Mouse (Mus musculus) c-Kit-positive CD71-positive TER-119-positive erythroid progenitor cells, embryonic 14.5 days (primary cell): ENCODE measurements around the gene Daam1.
"Not testable (repeated sequence)": the region's sequence is repeated elsewhere in the genome, so short reads cannot be mapped to it uniquely, and the experiment has no call there.

ENCODE experiments used
- DNase-seq: peaks from one replicate; pipeline ENCODE4 v3.0.0-alpha.2; 2013; ENCODE audit warnings: low spot score

Gene Daam1

DNA sequence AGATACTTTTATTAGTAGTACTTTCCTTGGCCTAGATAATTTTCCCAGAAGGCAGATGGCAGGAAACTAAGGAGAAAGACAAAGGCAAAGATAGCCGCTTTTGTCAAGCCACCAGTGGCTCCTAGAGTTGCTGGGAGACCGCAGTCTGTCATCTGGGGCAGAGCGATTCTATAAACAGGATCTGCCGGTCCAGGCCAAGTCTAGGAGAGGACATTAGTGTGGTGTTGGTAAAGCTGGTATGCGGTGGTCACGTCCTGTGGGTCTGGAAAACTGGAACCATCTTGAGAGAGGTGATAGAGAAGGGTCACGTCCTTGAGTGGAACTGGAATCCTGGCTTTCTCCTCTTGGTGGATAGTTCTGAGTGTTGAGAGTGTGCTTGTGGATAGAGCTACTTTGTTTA, 3.2 kb downstream of the Daam1 start:
- DNase-seq: no peak

DNA sequence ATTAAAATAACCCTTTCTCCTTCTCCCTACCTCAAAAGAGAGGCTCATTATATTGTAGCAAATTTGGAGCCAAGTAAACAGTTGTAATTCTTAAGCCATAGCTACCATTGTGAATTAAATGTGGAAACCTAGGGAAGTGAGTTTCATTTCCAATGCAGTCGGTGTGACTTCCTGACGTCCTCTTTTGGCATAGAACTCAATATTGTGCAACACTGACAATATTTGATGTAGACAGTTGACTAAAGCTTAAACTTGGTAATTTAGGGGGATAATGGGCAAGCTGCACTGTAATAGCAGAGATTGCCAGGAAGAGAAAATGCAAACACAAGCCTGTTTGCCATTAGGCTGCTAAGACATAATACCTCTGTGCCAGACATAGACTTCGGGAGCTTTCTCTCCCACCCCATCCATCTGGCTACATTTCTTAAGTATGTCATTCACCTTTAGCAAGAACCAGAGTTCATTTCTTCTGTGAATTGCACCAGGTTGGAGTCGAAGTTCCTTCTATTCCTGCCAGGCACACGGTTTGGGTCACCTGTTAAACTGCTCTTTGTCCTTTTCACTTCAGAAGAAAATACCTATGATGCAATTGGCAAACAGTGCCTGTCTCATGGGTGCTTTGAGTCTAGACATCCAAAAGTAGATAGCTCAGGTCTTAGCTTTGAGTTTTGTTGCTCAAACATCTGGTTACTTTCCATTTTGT, 5.2 kb downstream of the Daam1 start:
- DNase-seq: no peak

DNA sequence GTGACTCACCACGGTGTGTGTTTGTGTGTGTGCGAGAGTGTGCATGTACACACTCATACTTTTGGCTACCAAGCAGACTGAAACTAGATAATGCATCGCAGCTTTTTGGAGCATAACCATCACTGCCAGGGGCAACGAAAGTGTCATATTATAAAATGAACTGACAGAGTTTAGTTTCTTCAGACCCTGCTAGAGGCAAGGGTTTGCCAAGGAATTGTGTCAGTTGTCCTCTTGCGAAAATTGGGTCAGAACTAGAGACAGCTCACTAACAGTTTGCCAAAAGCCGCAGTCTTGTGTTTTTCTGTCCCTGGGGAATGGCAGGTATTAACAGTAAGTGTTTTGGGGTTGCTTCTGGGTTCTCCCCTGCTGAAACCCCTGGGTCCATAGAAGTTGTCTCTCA, 5.9 kb downstream of the Daam1 start:
- no peak for DNase-seq

DNA sequence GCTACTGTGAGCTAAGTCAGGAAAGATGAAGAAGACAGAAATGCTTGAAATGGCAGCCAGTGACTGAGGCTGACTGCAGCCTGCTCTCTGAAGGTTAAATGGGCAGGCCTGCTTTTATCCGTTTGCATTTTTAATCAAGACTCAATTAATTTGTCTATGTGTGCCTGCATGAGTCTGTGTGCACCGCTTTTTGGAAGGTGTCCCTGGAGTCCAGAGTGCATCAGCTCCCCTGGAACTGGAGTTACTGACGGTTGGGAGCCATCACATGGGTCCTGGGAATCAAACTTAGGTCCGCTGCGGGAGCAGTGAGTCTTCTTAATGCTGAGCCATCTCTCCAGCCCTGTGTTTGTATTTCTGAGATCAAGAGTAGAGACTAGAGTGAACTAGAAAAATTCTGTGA, 6.7 kb downstream of the Daam1 start:
- no peak for DNase-seq

DNA sequence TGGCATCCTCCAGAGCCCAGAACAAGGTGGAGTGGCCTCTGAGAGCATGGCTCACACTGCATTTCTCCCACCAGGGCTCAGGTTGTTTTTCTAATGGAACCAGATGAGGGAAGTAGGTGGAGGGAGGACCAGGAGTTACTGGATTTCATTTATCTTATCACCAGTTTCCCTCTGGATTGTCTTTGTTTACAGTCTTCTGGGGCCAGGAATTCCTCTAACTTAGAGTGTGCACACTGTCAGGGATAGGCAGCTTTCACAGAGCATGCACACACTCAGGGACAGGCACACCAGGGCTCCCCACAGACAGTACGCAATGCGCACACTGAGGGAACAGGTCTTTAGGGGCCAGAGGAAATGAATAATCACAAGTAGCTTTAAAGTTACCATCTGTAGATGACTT, 7.4 kb downstream of the Daam1 start:
- DNase-seq: no peak

DNA sequence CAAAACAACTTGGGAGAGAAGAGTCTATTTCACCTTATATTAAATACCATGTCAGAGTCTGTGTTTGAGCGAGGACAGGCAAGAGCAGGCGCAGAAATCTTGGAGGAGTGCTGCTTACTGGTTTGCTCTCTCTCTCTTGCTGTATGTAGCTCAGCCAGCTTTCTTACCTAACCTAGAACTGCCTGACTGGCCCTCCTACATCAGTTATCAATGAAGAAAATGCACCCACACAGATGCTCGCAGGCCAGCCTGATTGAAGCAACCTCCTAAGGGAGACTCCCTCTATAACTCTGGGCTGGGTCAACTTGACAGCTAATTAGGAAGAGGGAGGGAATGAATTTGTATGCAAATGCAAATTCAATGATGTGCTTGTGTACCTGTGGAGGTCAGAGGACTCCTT, 8.8 kb downstream of the Daam1 start:
- no peak for DNase-seq

DNA sequence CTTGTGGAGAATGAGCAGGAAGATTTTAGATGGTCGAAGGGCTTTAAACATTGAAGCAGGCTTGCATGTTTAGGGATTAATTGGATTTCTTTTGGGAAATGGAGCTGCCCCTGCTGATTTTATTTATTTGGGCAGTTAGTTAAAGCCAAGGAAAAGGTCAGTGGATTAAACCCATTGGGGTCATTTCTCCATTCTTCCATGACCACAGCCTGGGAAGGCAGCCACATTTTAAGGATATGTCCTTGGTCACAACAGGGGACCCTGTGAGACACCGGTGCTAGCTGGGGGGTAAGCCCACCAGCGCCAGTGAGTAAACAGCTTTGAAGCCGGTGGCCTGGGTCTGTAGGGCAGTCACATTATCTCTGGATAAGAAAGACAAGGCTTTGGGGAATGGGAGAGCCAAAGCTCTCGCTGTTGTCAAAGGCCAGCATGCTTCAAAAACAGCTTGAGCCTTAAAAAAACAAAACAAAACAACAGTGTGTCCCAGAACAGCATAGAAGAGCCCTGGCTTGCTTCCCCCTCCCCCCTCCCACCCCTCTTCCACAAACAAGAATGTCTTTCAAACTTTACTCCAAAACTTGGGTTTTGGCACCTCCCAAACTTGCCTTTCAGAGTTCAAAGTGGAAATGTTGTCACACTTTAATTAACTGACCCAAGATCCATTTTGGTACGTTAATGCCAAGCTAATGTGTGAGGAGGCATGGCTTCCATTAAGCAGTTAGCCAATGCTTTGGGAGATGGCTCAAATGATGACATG, 9.7 kb downstream of the Daam1 start:
- no peak for DNase-seq

DNA sequence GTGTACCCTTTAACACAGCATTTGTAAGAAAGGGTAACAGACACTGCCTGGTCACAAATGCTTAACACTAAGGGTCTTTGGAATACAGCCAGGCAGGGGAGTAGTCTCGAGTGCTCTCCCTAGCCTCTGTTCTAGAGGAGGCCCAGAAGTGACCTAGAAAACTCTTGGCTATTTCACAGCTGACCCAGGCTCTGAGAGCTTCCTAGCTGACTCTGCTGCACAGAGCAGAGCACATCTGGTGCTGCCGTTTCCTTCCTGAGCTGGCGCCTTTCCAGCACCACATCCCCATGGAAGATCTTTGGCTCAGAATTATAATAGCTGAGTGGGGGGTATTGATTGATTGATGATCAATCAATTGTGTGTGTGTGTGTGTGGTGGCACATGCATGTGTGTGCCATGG, 11.1 kb downstream of the Daam1 start:
- no peak for DNase-seq

DNA sequence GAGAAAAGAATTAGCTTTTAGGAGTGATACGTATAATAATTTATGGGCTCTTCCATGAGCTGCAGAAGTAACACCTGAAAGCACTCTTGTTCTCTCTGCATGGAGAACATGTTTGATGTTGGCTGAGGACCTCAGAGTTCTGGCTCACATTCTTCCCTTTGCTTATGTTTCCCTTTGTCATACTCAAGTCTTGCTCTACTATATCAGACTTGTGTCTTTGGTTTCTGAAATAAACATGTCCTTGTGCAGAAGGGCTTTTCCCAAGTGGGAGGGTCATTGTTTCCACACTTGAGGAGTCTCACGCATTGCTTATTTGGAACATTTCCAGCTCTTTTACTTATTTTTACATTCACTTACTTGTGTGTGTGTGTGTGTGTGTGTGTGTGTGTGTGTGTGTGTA, 11.7 kb downstream of the Daam1 start:
- DNase-seq: no peak

DNA sequence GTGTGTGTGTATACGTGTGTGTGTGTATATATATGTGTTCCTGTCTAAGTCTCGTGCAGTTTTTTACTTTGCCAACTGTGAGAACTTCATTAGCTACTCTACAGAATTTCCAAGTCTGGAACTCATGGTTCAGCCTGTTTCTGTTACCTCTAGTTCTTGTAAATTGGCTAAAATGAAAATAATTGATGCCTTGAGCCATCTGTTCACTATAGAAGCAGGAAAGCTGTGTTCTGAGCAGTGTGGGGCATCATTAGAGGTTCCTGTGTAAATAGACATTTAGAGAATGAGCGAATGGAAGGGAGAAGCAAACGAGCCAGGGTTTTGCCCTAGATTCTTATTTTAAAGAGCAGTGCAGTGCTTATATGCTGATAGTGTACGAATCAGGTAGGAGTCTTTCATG, 14.6 kb downstream of the Daam1 start:
- no peak for DNase-seq

DNA sequence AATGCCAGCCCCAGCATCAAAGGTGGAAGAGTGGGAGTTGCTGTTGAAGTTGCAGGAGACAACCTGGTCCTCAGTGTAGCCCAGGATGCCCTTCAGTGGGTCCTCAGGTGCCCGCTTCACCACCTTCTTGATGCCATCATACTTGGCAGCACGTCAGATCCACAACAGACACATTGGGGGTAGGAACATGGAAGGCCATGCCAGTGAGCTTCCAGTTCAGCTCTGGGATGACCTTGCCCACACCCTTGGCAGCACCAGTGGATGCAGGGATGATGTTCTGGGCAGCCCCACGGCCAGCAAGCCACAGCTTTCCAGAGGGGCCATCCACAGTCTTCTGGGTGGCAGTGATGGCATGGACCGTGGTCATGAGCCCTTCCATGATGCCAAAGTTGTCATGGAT, 15.5 kb downstream of the Daam1 start:
- DNase-seq: not testable (repeated sequence)

DNA sequence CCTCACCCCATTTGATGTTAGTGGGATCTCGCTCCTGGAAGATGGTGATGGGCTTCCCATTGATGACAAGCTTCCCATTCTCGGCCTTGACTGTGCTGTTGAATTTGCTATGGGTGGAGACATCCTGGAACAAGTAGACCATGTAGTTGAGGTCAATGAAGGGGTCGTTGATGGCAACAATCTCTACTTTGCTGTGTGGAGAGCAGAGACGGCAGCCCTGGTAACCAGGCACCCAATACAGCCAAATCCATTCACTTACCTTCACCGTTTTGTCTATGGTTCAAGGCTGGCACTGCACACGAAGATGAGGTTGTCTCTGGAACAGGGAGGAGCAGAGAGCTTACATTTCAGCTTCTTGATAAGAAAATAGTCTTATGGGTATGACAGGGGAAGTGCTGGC, 16.1 kb downstream of the Daam1 start:
- not testable (repeated sequence) for DNase-seq

DNA sequence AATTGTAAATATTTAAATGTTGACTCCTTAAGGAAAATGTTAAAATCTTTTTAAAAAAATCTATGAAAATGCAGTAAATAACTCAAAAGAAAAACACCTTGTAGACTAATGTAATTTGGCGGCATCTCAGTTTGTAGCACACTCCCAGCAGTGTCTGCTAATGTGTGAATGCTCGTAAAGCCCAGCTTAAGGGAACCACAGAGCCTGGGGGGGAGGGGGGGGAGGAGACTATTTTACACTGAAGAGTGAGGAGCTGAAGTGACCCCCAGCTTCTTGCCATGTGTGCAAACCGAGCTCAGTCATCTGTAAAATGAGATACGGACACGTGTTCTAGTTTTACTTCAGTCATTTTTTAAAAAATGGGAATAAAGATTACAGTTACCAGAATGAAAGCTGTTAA, 16.7 kb downstream of the Daam1 start:
- no peak for DNase-seq

DNA sequence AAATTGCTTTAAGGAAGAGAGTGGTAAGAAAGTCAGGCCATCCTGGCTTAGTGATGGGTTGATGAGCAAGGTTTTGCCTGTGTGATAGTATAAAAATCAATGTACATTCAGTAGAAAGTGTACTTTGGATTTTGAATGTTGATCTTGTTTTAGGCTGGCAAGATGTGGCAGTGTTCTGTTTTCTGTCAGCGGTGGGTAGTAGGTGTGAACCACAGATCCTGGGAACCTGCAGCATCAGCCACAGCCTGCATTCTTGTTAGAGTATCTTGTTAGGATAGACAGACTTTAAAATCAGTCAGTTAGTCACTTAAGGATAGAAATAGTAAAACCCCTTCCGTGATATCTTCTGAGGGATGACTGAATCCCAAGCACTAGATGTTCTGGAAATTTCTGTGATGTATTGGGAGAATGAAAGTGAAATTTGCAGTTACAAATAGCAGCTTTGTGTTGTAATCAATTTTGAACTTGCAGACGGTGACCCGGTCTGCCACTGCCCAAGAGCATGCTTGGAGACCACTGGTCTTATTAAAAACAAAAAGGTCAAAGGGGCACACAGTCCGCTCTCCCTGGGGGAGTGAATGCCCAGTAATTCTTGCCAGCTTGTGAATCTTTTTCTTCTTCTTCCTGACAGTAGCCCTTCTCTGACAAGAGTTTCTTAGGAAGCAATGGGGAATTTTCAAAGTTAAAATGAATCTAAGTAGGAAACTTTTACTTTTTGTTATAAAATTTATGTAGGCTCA, 17.3 kb downstream of the Daam1 start:
- DNase-seq: no peak

DNA sequence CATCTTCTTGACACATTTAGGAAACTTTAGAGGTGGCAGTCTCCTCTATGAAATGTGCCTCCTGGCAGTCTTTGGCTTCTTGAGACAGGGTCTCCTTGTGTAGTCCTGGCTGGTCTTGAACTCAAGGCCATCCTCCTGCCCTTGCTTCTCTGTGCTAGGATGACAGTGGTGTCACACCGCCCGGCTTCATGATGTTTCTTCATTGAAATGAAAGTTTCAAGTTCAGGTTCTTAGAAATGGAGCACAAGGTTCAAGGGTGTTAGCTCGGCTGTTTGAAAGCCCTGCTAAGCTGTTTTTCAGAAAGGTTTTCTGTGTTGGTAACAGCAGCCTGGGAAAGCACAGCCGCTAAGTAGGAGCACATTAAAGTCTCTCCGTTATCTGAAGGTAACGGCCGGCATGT, 18.2 kb downstream of the Daam1 start:
- DNase-seq: no peak

DNA sequence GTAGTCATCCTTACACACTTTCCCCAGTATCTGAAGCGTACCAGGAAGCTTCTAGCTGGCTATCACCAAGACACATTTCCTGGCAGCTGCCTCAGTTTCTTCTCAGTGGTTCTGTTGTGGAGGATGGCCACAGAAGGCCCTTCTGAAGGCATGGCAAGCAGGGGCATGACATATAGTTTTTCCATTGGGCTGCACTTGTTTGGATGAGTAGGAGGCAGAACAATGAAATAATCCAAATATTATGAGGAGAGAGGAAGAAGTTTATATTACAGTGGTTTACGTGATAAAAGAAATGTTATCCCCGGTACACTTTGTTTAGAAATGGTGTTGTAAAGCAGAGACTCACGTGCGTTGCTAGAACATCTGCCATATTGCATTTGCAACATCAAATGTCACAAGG, 19.3 kb downstream of the Daam1 start:
- no peak for DNase-seq

DNA sequence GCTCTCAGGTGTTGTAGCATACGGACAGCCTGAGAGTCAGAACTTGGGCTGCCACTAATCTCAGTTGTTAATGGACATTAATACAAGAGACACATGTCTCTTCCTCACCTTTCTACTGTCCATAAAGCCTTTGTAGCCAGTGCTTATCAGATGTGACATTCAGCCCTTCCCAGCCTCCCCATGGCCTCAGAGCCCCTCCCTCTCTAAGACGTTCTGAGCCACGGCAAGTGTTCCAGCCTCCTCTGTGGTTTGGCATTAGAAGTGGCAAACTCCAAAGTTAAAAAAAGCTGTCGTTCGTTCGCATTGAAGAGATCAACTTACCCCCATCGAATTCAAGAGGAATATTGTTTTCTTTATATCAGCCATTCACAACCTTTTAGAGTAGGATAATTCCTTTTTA, 21.8 kb downstream of the Daam1 start:
- no peak for DNase-seq

DNA sequence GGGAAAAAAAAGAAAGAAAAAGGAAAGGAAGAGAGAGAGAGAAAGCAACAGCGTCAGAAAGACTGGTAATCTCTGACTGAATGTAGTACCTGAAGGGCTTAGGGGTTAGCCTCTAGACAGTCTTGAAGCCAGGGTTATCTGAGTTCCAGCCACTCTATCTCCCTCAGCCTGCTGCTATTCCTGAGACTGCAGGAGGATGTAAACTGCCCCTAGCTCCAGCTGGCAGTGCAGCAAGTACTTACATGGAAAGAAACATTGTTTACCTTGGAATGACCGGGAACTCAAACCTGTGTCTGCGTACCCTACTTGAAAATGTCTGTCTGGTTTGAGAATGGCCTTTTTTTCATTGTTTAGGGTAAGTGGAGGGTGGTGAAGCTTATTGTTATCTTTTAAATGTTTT, 22.8 kb downstream of the Daam1 start:
- DNase-seq: no peak

DNA sequence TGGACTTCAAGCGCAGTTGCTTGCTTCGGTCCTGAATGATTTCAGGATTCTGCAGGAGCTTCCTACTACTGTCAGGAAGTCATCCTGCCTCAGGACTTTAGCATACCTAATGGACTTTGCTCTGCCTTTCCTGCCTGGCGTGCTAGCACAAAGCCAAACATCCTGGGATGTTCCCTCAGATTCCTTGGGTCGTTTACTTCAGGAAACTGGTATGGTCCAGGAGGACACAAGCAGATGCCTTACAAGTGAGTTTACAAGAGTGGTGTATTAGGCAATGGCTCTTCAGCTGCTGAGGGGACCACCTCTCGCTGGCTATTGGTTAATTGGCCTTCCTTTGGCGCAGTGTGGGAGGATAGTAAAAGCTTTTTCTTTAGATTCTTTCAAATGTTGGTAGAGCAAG, 23.3 kb downstream of the Daam1 start:
- DNase-seq: no peak

DNA sequence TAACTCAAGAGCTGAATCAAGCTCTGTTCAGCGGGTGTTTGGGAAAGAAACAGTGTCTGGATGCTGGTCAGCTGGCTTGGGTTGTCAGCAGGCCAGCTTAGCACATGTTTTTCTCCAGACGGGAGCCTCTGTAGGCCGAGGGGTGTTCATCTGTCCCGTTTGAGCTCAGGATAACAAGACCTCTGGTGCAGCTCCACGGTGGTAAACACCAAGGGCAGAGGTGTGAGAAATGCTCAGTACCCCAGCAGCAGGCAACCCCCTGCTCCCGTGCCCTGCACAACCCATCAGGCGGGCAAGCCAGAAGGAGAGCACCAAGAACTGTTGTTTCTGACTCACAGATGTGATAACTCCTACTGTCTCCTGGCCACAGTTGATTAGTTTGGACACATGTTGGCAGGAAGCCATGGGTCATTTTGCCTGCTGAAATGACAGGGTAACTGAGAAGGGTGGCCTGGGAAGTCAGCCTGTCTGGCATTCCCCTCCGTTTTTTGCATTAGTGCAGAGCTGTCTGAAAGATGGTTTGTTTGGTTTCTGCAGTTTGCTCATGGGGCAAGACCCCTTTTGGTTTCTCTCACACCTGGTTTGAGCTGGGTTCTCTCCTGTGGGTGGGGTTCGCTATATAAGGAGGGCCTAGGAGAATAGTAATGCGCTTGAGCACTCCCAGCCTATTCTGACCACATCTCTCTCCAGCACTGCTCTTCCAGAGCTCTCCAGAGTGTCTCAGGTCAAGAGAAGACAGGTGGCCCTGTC, 25.0 kb downstream of the Daam1 start:
- no peak for DNase-seq

DNA sequence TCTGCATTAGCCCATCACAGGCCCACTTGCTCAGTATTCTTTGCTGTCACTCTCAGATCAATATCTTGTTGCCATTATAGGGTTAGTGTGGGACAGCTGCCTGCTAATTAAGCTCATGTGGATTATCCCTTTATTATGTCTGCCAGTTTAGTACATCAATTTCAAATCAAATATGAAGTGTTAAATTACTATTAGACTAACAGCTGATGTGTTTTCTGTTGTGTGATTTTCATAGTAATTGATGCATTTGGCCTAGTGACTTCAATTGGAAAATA, 25.5 kb downstream of the Daam1 start:
- DNase-seq: no peak

DNA sequence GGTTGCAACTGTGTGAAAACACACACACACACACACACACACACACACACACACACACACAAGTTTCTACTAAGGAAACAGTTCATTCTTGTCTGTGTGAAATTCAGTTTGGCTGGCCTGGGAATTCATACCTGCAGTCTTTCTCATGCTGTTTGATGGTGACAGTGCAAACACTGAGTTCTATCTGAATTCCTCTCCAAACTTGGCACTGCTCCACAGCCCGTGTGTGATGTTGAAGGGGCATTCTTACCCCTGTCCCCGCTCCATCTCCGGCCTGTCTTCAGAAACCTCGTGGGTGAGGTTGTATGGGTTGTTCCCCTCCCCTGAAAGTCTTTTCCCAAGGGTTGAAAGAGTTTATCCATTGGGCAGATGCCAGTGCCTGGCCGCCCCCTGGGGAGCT, 28.2 kb downstream of the Daam1 start:
- no peak for DNase-seq
